Mouse (Mus musculus) heart, embryonic 11.5 days (tissue): ENCODE results near the gene B3galnt2. TPM values are rescaled to one million over a fixed set of nuclear protein-coding genes. Genes with fewer than 3 reads are reported as not detected.

ENCODE experiments used
- ATAC-seq: fragments of 200-750 bp; cut with Nextera tagmentation; replicated peaks from 2 replicates; pipeline ENCODE4 v1.8.0; 2017; ENCODE audit warnings: moderate library complexity; ENCODE audit not compliant: insufficient number of reproducible peaks, low FRiP score, low TSS enrichment
- H3K27ac ChIP-seq: fragments of 300-500 bp; sonication (generic); 2 replicates; pipeline ENCODE4 v1.5.1; 2014; ENCODE audit warnings: mild to moderate bottlenecking, low read depth, low read length
- H3K27me3 ChIP-seq: fragments of 300-500 bp; sonication (generic); 2 replicates; pipeline ENCODE4 v1.6.1; 2014; ENCODE audit warnings: mild to moderate bottlenecking, low read length, mixed read lengths; ENCODE audit not compliant: control insufficient read depth, insufficient read depth
- H3K36me3 ChIP-seq: fragments of 300-500 bp; sonication (generic); 2 replicates; pipeline ENCODE4 v1.6.1; 2014; ENCODE audit warnings: mild to moderate bottlenecking, low read length, moderate library complexity, mixed read lengths; ENCODE audit not compliant: control insufficient read depth, insufficient read depth
- H3K4me1 ChIP-seq: fragments of 300-500 bp; sonication (generic); 2 replicates; pipeline ENCODE4 v1.6.1; 2014; ENCODE audit warnings: low read length; ENCODE audit not compliant: control insufficient read depth, insufficient read depth
- H3K4me2 ChIP-seq: fragments of 300-500 bp; sonication (generic); 2 replicates; pipeline ENCODE4 v1.6.1; 2014; ENCODE audit warnings: mild to moderate bottlenecking, moderate library complexity
- H3K4me3 ChIP-seq: fragments of 300-500 bp; sonication (generic); 2 replicates; pipeline ENCODE4 v1.5.1; 2014; ENCODE audit warnings: low read depth, low read length
- H3K9ac ChIP-seq: fragments of 300-500 bp; sonication (generic); 2 replicates; pipeline ENCODE4 v1.6.1; 2014; ENCODE audit warnings: mild to moderate bottlenecking, low read depth, low read length, moderate library complexity
- H3K9me3 ChIP-seq: fragments of 300-500 bp; sonication (generic); replicated peaks from 2 replicates; pipeline ENCODE4 v1.6.1; 2016; ENCODE audit warnings: low read length; ENCODE audit not compliant: control insufficient read depth
- WGBS: fragments of 180-500 bp; shearing (Covaris S2); extraction: QIAGEN DNeasy Blood & Tissue Kit; methylation state at CpG from one replicate; pipeline ENCODE4 v1.1.7; 2014; ENCODE audit not compliant: insufficient replicate concordance; 5-methylcytosine and 5-hydroxymethylcytosine counted together
- polyA plus RNA-seq: library from polyadenylated mRNA; unstranded; fragments of >200 nt; fragmentation: Nextera tagmentation; extraction: Ambion mirVana; gene quantifications from 2 replicates; pipeline ENCODE4 v1.2.1, GENCODE M21; 2014

The B3galnt2 gene
- 23.1 and 23.5 TPM in 2 replicates for polyA plus RNA-seq

DNA sequence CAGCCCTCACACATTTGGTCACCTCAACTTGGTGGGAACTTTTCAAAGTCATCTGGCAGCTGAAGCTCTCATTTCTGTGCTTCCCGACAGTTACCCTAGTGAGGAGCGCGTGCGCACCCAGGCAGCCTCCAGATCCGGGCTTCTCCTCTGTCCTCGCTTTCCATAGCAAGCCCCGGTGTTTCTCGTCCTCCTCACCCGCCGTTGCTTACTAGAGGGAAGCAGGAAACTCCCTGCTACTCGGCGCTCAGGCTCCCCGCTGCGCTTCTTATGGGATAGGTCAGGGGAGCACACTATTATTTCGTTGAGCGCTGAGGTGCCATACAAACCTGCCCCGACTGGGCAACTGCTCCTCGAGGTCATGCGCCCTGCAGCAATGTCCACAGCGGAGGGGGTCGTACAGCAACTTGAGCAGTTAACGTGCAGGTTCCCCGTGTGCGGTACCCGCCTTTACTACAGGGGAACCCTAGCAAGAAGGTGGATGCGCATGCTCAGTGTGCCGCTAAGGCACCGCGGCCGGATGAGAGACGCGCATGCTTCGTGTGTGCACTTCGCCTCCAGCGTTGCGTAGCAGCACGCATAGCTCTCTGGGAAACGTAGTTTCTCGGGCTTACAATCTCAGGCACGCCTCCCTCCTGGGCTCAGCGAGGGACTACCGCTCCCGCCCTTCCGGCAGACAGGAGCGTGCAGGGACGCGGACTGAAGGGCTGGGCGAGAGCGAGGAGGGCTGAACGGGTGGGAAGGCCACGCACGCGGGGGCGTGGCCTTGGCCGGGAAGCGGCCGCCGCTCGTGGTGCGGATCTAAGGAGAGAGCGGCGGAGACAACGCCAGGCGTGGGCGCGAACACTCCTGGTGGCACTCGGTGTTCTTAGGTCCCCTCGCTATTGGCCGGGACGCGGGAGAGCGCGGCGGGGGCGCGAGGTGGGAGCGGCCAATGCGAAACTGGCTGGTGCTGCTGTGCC is at the start of gene B3galnt2:
Gene B3galnt2 (plus strand): TSS at position 596 of the 959 bp plus-strand sequence.
- H3K27ac ChIP-seq, result peak within 1 kb of the TSS; percentile 91
- peak within 1 kb of the TSS; percentile 85 for H3K4me3 ChIP-seq
- H3K9ac ChIP-seq, result peak within 1 kb of the TSS; percentile 92
- H3K27me3 ChIP-seq, result no peaks in the 10 kb centered on the region
- H3K36me3 ChIP-seq, result no peaks in the 10 kb centered on the region
- ATAC-seq, result peak; percentile 99
- H3K4me1 ChIP-seq, result no peaks in the 10 kb centered on the region; the same call in 1 of the 2 replicates
- peak within 1 kb of the TSS; percentile 86 for H3K4me2 ChIP-seq
- H3K9me3 ChIP-seq, result no peaks in the 10 kb centered on the region
- WGBS, result under 1% methylated on average over 71 of the region's 78 CpGs

DNA sequence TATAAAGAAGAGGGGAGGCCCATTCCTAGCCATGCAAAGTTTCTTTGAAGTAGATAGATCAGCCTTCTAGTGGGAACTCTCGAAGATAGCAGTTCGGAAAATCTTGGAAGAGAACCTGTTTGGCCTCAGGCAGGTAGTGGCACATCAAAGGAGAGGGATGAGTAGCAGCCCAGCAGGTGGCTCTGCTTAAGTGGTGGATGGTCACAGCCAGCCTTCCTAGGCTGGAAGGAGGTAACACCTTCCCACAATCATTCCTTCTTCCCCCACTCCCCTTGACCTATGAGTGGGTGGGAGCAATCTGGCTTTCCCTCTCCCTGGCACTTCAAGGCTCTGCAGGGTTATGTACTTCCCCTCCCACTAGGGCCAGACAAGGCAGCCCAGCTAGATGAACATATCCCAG is 42.9 kb upstream of the B3galnt2 start:
- Histone ChIP-seq H3K27ac (no peak overlapping the region), H3K9me3 (no peaks in the 10 kb centered on the region), H3K27me3 (no peaks in the 10 kb centered on the region), H3K4me2 (no peak overlapping the region), H3K4me3 (no peak overlapping the region), H3K36me3 (no peaks in the 10 kb centered on the region), H3K4me1 (no peaks in the 10 kb centered on the region), H3K9ac (no peak overlapping the region)
- WGBS, result 42% methylated on average over 2 of the region's 2 CpGs
- ATAC-seq, result no peak

- no peak overlapping the region for H3K27ac ChIP-seq
- no peaks in the 10 kb centered on the region for H3K9me3 ChIP-seq
- H3K27me3 ChIP-seq, result no peaks in the 10 kb centered on the region
- ATAC-seq, result no peak
- H3K9ac ChIP-seq, result no peak overlapping the region
- H3K4me3 ChIP-seq, result no peak overlapping the region
- no peak overlapping the region for H3K4me2 ChIP-seq
- no peaks in the 10 kb centered on the region for H3K36me3 ChIP-seq
- no peaks in the 10 kb centered on the region for H3K4me1 ChIP-seq
- 81% methylated on average over 3 of the region's 3 CpGs for WGBS
Observed at GRCm38 (mm10) chr13:13919396-13919795, 34.9 kb upstream of the B3galnt2 start.

- no peak for ATAC-seq
- Histone ChIP-seq H3K4me1 (no peaks in the 10 kb centered on the region), H3K9me3 (no peaks in the 10 kb centered on the region), H3K4me3 (no peak overlapping the region), H3K27ac (no peak overlapping the region), H3K9ac (no peak overlapping the region), H3K36me3 (no peaks in the 10 kb centered on the region), H3K4me2 (no peak overlapping the region), H3K27me3 (no peaks in the 10 kb centered on the region)
Observed at GRCm38 (mm10) chr13:13922526-13922925, 31.7 kb upstream of the B3galnt2 start.

DNA sequence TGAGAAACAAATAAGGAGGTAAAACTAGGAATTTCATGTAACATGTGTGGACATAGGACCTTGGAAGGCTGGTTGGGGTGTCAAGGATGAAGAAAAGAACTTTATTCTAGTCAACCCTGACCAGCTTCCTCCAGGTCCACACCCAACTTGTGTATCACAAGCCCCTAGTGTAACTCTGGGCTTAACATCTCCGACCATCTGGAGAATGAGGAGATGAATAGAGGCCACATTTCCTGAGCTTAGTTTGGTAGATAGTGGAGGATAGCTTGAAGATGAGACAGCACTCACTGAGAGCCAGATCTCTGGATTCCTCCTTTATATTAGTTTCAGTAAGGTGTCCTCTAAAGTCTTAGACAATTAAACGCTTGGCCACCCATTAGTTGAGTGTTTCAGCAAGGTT is 24.3 kb upstream of the B3galnt2 start:
- H3K36me3 ChIP-seq, result no peaks in the 10 kb centered on the region
- ATAC-seq, result no peak

GRCm38 (mm10) chr13:13954931-13955330 is 662 bp downstream of the B3galnt2 start:
- Histone ChIP-seq H3K27ac (peak overlapping the region; percentile 91), H3K9me3 (no peaks in the 10 kb centered on the region), H3K36me3 (no peaks in the 10 kb centered on the region), H3K4me2 (peak overlapping the region; percentile 86), H3K4me1 (no peaks in the 10 kb centered on the region; the same call in 1 of the 2 replicates), H3K27me3 (no peaks in the 10 kb centered on the region), H3K4me3 (peak overlapping the region; percentile 85), H3K9ac (peak overlapping the region; percentile 92)
- under 1% methylated on average over 29 of the region's 29 CpGs for WGBS
- ATAC-seq, result peak; percentile 64

More for the DNA sequence above, 24.3 kb upstream of the B3galnt2 start:
- WGBS, result 71% methylated on average over 2 of the region's 2 CpGs
- no peaks in the 10 kb centered on the region for H3K4me1 ChIP-seq
- H3K27me3 ChIP-seq, result no peaks in the 10 kb centered on the region
- no peak overlapping the region for H3K4me3 ChIP-seq
- H3K4me2 ChIP-seq, result no peak overlapping the region
- no peaks in the 10 kb centered on the region for H3K9me3 ChIP-seq
- H3K27ac ChIP-seq, result no peak overlapping the region
- no peak overlapping the region for H3K9ac ChIP-seq

DNA sequence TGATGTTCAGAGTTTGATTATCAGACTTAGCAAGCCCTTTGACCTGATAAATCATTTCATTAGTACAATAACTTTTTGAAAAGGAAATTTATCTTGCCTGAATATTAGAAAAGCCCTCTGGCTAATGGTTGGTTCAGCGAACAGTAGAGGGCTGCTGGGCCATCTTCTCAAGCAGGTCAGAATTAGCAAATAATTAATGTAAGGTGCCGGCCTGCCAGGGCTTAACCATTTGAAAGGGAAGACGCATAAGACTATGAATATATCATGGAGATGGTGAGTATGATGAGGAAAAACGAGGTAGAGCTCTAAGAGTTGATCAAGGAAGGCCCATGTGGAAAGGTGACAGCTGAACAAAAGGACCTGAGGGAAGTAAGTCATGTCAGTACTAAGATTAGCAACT is 2.4 kb downstream of the B3galnt2 start:
- peaks cover 2% of the 10 kb centered on the region; the same call in 1 of the 2 replicates for H3K4me1 ChIP-seq
- H3K27ac ChIP-seq, result no peak overlapping the region
- H3K36me3 ChIP-seq, result no peaks in the 10 kb centered on the region
- H3K4me2 ChIP-seq, result no peak overlapping the region
- no peaks in the 10 kb centered on the region for H3K9me3 ChIP-seq
- no peaks in the 10 kb centered on the region for H3K27me3 ChIP-seq
- no peak for ATAC-seq
- no peak overlapping the region for H3K9ac ChIP-seq
- WGBS, result 85% methylated on average over 4 of the region's 4 CpGs
- no peak overlapping the region for H3K4me3 ChIP-seq

DNA sequence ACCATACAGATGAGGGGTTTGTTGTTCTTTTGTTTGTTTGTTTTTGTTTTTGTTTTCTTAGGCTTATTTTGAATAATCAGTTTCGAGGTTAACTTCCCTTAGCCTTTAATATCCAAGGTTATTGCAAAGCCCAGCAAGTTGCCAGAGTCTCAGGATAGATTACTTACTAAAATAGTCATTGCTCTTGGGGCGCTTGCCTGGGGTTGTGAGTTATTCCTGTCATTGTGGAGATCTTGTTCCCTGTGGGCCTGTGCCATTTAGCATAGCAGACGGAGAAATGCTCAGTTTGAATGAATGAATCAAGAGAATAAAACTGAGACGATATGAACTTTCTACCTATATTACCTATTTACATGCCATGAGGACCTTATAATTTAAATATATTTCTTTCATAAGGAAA is 5.9 kb downstream of the B3galnt2 start:
- Histone ChIP-seq H3K36me3 (no peaks in the 10 kb centered on the region), H3K27ac (no peak overlapping the region), H3K27me3 (no peaks in the 10 kb centered on the region), H3K4me1 (0 out of 2 replicates have a peak, but pooled peaks cover 3% of the 10 kb centered on the region), H3K4me2 (no peak overlapping the region), H3K9ac (no peak overlapping the region), H3K9me3 (no peaks in the 10 kb centered on the region), H3K4me3 (no peak overlapping the region)
- 77% methylated on average over 4 of the region's 4 CpGs for WGBS
- no peak for ATAC-seq
